Mouse (Mus musculus) layer of hippocampus, postnatal 36 days (tissue): ENCODE measurements around the gene Akap13. TPM values are rescaled to one million over a fixed set of nuclear protein-coding genes. Genes with fewer than 3 reads are reported as not detected.

Experiments
- DNase-seq, 2 experiments: peaks; one replicate each; pipeline ENCODE4 v3.0.0; 2022
- total RNA-seq, 2 experiments: library from RNA; stranded (reverse); gene quantifications; 2 replicates each; pipeline ENCODE4 v1.2.3; 2021

Akap13 gene
- total RNA-seq, 2 experiments from 2014 or later = 70.0 to 78.7 TPM

DNA sequence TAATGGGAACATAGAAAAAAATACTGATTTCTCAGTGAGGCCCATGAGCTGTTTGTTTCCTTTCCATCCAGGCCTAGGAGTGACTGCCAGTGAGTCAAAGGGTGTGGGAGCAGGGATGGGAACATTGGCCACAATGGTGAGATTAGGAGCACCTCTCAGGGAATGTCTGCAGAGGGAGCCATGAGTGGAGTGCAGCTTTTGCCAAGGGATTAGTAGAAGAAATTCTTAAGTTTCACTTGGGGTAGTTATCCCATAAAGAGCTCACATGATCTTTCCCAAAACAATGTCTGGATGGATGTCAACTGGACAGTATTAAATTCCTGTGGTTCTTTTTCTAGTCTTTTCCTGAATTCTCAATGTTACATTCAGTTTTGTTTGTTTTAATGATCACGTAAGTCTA is 227.6 kb downstream of the Akap13 start:
- DNase-seq = no peak

DNA sequence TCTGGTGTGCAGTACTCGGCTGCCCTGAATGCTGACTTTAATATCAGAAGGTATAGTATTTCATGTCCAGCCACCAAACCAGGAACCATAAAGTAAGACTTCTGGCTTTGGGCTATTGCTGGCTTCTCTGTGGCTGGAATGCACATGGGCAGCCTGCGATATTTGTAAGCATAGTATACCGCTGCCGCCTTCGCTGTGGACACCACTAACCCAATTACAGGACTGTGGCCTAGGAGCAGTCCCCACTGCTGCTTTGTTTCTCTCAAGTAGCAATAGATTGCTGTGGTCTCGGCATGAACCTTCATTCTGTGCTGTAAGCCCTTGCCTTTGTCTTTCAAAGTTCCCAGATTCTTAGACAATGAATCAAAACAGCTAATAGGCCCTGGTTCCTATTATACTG is 228.1 kb downstream of the Akap13 start:
- DNase-seq = no peak

DNA sequence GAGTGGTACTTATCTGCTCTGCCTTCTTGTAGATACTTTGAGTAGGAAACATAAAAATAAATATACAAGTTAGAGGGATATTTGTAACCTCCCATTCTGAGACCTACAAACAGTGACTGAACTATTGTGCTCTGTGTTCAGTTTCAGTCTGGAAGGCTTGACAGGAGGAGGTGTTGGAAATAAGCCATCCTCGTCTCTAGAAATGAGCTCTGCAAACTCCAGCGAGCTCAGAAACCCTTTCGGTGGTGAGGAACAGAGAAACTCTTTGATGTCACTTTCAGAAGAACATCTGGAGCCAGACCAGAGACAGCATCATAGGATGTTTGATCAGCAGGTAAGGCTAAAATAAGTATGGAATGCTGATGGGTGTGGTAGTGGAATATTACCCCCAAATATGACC is 229.6 kb downstream of the Akap13 start:
- DNase-seq = no peak

DNA sequence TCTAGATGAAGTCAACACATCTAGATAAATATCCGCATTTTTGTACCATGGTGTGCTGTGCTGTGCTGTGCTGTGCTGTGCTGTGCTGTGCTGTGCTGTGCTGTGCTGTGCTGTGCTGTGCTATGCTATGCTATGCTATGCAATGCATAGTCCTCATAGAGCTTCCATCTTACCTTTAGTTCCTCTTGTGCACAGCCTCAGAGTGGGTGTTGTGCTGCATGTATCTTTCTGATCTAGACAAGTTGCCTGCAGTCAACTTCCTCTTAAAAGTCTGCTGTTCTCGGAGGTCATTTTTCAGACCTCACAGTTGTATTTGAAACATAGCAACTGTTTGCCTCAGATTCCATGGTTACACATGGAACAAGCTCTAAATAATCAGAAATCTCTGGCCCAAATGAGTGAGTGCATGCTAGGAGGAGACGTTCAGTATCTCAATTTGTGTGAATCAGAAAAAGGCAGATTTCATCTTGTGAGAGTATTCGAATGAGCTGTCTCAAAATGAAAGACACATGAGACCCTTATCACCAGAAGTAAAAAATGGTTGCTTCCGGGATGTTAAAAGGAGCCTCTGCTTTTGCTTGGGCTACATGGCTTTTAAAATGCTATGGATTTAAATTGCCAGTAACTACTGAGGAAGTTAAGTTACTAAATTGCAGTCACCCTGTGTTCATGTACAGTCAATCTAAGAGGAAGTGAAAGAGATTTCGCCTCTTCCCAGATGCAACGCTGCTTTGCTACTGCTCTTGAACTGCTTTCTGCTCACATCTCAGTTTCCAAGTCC is 230.9 kb downstream of the Akap13 start:
- no peak for DNase-seq

DNA sequence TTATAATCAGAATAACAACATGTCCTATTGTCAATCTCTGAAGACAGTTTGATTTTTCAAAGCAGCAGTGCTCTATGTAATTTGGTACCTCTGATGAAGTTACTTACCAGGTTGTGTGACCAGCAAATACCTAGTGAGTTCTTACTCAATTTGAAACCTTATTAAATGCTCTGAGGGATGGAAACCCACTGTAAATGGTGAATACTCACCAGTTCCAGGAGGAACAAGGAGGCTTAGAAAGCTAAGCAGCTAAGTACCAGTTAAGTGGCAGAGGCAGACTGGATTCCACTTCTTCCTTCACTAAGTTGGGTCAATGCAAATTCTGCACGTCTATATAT is 231.5 kb downstream of the Akap13 start:
- no peak for DNase-seq

DNA sequence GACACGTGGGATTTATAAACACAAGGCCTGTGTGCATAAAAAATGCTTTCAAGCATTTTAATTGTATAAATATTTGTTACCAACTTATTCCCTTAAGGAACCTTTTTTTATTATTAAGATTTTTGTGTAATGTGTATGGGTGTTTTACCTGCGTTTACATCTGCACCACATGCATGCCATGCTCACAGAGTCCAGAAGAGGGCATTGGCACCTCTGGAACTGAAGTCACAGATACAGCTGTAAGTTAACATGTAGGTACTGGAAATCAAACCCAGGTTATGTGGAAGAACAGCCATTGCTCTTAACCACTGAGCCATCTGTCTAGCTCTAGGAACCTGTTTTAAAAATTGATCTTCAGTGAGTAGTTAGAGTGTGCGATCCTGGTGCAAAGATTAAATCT is 232.8 kb downstream of the Akap13 start:
- no peak for DNase-seq

DNA sequence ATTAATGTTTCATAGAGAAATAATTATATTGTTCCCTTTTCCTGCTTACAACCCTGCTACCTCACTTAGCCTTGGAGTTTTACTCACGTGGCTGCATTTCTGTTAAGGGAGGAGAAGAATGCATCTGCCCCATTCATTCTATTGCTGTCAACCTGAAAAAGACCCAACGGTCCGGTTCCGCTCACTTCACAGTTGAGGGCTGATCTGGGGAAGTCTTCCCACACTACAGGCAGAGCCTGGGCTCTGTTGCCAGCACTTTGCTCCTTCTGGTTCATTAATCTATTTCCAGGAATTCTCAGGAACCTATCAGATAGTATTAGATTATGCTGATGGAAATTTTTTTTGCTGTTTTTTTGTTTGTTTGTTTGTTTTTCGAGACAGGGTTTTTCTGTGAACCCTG is 239.4 kb downstream of the Akap13 start:
- DNase-seq = no peak

DNA sequence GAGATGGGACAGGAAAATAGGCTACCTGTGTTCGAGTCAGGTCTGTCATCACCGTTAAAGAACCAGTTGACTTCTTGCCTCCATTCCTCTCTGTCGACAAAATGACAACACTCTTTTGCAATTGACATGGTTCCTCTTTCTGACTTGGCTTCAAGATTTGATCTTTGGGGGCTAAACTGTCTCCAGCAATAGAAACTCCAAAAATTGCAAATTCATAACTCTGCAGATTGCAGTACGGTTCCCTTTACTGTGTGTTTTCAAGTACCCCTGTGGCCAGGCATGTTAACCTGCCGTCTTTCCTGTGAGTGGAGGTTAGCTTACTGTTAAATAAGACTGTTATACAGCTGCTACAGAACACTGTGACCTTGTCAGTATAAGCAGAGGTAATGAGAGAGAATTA is 244.5 kb downstream of the Akap13 start:
- DNase-seq = no peak

DNA sequence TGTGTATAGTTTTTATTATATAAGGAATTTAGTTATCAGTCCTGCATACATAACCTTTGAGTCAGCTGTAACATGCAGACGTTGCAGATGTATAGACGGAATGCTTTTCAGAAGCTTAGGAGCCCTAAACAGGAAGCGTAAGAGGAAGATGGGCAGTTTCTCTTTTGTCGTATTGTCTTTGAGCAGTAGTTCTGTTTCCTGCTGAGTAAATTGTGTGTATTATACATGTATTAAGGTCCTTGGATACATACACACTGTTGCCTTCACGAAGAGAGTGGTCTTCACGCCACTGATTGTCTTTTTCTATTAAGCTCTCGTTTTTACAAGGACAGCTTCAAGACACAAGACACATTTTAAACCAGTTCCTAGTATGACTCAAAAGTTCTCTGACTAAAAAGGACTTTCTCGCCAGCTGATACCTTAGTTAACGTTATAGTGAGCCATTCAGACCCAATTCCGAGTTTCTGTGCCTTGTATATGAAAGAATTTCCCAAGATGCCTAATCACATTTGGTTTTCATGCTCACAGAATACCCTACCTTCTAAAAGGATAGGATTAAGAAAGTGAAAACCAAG is 245.5 kb downstream of the Akap13 start:
- no peak for DNase-seq

DNA sequence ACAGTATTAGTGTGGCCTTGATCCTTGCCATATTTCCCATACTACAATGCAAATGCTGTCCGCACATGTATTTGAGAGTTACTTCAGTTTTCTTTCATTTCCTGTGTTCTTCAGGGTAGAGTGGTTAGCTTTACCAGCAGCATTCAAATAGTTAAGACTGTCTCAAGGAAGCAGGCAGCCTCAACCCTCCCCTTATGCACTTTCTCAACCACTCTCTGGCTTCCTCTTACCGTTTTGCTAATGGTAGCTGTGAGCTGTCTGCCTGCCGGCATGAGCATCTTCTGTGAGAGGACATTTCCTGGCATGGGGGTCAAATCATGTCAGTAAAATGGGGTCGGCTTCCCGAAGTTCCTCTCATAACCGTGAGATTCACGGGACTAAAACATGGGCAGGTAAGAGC is 246.4 kb downstream of the Akap13 start:
- DNase-seq = no peak

DNA sequence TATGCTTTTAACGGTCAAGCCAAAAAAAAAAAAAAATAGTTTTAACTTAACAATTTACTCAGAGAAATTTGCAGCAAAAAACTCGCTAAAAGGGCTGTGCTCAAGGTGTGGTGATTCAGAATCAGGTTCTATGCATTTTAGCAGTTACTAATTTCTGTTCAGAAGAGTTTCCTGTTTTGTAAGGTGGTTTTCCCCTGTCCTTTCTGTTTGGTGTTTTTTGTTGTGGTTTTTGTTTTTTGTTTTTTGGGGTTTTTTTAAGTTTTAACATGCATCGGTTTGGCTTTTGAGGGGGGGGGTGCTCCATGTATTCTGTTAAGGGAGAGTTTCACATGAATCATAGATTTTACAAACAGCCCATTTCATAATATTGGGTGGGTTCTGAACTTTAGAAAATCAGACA is 247.0 kb downstream of the Akap13 start:
- no peak for DNase-seq

DNA sequence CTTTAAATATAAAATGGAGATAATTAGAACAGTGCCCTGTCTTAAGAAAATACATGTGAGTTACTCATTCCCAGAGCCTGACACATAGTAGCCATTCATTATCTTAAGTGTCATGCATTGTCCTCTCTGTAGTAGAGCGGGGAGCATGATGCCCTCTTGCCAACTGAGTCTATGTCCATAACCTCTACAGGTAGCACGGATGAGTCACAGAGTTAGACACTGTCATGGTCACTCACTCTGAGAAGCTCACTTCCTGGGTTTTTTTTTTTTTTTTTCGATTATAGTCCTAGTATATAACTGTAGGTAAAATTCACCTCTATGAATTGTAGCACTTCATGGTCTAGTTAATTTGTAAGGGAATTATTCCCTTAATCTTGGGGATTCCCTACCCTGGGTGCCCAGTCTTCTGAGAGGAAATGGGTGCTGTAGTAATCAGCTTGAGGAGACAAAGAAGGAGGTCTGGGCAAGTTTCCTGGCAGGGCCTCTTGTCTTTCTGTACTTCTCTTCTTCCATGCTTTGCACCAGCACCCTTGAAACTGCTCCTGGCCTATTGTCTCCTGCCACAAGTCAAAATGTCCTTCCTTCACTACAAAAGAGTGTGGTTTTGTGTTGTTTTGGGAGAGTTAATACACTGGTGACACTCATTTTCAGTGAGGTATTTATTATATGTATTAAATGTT is 247.8 kb downstream of the Akap13 start:
- no peak for DNase-seq

DNA sequence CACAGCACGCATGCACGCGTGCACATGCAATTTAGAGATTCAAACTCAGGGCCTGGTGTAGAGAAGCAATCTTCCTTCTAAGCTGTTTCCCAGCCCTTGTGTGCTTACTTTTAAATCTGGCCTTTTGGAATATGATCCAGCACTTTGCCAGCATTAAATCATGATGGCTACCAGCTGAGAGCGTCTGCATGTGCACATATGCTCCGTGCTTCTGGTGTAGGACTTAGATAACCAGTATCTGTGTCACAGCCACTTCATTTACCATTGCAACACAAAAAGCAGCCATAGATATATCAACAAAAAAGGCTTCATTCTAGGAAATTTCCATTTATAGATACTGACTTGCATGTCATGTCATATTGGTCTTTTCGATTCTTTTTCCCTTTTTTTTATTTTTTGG is 249.5 kb downstream of the Akap13 start:
- no peak for DNase-seq

DNA sequence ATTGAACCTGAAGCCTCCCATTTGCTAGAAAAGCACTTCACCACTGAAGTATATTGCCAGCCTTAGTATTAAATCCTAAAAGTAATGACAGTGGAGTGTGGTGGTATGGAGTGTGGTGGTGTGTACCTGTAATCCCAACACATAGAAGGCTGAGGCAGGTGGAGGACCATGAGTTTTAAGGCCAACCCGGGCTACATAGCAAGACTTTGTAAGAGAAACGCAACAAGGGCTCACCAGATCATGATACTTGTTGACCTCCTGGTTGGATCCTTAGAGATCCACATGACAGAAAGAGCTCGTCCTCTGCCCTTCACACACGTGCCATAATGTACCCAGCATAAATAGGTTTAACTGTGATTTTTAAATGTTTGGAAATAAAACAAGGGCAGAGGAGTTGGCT is 254.6 kb downstream of the Akap13 start:
- no peak for DNase-seq

DNA sequence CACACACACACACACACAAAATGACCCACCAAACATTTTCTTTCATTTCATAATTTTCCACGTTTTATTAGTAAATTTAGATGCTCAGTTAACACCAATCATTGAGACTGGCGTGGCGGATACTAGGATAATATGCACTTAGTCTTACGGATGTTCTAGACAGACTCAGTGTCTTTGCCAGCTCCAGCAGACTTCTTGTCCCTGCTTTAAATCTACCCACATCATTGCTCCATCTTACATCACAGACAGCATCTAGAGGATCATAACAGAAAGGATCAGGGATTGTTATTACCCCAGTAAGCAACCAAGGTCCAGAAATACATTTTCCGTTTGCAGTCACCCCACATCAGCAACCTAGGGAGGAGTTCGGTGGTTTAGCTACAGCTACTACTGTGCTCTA is 255.6 kb downstream of the Akap13 start:
- no peak for DNase-seq

DNA sequence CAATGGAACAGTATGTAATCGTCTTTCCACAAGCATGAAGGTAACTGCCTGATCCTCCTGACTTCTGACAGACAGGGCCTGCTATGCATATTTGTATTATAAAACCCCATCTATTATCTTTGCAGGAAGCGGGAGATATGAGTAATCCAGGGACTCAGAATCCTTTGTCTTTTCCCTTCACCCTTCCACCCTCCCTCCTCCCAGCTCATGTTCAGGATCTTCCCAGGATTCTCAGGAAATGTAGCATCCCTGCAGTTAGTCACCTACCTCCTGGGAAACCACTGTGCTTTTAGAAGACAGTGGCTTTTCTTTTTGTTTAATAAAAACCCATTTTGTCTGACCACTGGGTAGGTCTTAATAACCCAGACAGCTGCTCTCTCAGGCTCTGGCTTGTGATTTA is 256.1 kb downstream of the Akap13 start:
- DNase-seq = no peak

DNA sequence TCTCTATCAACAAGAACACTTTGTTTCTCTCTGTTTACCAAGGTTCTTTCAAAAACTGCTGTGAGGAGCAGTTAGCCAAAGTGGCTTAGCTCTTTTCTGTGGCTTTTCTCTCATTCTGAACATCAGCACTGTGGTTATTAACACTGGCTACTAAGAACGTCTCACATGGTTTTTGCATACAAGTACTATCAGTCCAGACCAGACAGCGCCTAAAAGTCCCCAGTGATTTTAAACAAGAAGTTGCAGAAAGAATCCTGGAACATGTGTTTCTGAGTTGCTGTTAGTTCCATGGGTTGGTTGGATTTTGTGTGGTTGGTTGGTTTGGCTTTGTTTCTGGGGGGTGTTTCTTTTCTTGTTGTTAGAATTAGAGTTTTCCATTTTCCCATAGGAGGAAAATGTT is 257.5 kb downstream of the Akap13 start:
- DNase-seq = no peak

DNA sequence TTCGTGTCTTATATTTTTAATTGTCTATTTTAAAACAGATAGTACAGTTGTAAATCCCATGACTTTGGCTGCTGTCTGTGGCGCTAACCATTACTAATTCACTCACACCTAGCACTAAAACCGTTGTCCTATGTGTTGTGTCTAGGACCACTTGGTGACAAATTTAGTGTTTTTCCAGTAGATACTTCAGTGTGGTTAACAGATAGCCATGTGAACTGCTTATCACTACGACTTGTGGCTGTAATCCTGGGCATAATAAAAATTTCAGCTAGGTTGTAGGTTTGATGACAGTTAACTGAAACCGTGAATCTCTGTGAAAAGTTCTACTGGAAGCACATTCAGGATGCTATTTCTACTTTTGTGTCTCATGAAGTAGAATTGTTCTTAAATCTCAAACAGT is 258.6 kb downstream of the Akap13 start:
- DNase-seq = no peak

DNA sequence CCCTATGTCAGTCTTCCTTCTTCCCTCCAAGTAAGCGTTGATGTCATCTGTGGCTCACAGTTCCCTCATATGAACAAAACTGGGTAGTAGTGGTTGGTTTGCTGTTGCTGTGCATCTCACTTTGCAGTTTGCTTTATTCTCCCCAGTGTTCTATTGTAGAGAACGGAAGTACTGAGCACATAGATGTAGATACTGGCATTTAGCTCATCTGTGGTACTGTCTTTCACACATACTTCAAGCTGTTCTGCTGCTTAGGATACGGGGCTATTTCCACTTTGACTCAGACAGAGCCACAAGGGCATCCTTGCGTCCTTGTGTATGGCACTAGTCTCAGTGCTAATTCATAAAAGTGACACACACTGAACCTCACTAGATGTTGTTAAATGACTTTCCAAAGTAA is 259.7 kb downstream of the Akap13 start:
- no peak for DNase-seq

DNA sequence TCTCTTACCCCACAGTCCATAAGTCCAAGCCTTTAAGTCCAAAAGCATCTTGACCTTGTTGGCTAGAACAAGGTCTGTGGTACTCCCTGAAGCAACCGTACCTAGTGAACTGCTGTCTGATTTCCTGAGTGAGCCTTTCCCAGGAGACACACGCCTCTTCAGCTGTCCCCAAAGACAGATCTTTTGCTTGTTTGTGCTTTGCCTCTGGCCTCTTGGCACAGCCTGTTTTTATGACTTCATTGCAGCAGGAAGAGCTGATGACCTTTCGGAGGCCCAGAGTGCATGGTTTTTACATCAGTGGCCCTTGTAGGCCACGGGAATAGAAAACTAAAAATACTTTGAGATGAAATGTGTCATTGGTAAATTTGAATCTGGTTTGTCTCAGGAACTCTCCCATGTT is 260.6 kb downstream of the Akap13 start:
- DNase-seq = no peak

DNA sequence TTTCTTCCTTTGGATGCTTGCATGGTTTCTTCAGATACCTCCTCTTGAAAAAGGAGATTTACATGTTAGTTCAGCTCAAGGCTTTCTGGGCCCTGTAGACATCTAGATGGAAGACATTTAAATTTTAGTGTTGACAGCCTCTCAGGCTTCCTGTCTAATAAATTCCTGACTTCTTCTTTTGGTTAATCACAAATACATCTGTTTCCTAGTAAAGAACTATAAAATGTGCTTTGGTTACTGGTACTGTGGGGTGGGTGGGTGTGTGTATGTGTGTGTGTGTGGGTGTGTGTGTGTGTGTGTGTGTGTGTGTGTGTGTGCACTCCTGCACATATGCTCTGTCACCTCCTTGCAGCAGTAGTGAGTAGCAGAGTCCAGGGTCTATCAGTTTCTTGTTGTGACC is 262.0 kb downstream of the Akap13 start:
- no peak for DNase-seq

DNA sequence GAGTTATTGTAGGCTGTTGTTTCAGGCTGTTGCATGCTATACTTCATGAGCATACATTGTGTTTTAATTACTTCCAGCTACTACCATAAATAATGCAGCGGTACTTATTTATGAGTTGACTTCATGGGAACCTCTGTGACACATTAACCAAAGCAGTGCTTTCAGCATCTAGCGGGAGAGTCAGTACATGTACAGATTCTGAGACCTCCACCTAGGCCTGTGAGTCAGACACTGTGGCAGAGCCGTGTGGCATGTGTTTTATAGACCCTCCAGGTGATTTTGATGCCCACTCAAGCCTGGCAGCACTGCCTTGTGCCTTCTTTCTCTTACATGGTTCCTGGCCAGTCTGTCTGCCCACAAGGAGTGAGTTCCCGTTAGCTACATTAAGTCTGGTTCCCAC is 266.0 kb downstream of the Akap13 start:
- peak; percentile 16 to 22 for DNase-seq

DNA sequence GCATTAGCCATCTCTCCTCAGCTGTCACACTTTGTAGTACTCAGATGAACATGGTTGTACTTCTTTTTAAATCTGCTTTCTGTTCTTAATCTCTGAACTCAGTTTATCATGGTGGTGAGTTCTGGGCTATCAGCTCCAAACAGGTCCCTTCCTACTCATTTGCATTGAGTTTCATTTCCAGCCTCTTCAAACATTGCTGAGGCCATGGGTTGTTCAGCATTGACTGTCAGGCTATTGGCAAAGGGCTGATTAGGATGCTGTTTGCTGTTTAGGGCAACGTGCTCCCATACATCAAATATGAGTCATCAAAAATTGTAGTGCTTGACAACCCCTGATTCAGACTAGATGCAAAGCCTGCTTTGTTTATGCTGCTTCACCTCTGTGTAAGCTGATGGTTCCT is 268.7 kb downstream of the Akap13 start:
- no peak for DNase-seq

DNA sequence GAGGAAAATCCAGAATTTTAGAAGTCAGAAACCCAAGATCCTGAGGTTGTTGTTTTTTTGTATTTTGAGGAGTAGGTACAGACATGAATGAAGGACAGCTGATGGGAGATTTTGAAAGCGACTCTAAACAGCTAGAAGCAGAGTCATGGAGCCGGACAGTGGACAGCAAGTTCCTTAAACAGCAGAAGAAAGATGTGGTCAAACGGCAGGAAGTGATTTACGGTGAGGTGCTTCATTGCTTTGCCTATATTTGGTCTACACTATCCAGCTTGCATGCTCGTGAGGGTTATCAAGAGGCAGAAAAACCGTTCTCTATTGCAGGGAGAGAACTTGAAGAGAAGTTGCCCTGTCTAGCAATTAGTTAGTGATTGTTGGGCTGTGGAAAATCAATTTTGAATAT is 270.6 kb downstream of the Akap13 start:
- no peak for DNase-seq
